Mouse (Mus musculus) common myeloid progenitor, adult 5-6 weeks (primary cell): ENCODE results near the gene Chuk. TPM values are rescaled to one million over a fixed set of nuclear protein-coding genes. Genes with fewer than 3 reads are reported as not detected.
"Not testable (repeated sequence)": the region's sequence is repeated elsewhere in the genome, so short reads cannot be mapped to it uniquely, and the experiment has no call there.

ENCODE experiments used
- ATAC-seq: replicated peaks from 2 replicates; pipeline ENCODE4 v1.8.0; 2016; ENCODE audit warnings: low read depth, mild to moderate bottlenecking, moderate TSS enrichment, inconsistent platforms; ENCODE audit not compliant: poor library complexity, severe bottlenecking
- total RNA-seq: library from RNA; stranded (forward); fragments of 200-1000, 187-1606 nt; gene quantifications from 2 replicates; pipeline ENCODE4 v1.2.3, GENCODE M21; 2017

Gene Chuk
- 55.9 and 60.6 TPM in 2 replicates for total RNA-seq

GRCm38 (mm10) chr19:44106831-44107660 lies at the start of gene Chuk:
Chuk (minus strand) TSS chr19:44107480.
- peak; percentile 96 for ATAC-seq

DNA sequence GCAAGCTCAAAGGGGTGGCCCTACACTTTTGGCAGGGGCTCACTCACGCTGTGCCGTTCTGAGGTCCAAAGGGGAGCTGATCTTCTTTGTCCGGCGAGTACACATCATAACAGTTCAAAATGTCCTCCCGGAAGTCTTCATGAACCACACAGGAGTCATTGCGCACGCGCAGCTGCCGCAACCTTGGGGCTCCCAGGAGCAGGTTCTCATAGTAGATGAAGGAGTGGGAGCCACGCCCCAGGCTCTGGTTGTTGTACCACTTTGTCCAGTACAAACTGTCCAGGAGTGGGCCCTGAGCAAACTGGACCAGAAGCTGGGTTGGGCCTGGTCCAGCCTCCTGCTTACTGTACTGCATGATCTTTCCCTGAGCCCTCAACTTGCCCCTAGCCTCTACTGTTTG lies 49.7 kb upstream of the Chuk start:
- ATAC-seq: no peak

DNA sequence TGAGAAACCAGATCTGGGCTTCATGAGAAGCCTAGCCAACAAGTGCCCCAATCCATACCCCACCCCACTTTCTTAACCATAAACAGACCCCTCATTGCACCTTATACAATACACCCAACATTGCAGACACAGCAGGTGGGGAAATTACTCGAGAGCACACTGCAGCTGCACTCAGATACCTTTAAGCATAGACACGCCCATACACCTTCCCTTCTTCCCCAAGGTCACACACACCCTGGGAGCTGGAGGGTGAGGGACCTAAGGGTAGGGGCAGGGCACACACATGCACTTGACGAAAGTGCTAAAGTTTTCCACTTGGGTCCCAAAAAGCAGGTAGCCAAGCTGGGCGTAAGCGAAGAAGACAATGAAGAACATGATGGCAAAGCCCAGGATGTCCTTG lies 46.5 kb upstream of the Chuk start:
- no peak for ATAC-seq

- no peak for ATAC-seq
These were observed 41.7 kb upstream of the Chuk start for GRCm38 (mm10) chr19:44148991-44149390.

DNA sequence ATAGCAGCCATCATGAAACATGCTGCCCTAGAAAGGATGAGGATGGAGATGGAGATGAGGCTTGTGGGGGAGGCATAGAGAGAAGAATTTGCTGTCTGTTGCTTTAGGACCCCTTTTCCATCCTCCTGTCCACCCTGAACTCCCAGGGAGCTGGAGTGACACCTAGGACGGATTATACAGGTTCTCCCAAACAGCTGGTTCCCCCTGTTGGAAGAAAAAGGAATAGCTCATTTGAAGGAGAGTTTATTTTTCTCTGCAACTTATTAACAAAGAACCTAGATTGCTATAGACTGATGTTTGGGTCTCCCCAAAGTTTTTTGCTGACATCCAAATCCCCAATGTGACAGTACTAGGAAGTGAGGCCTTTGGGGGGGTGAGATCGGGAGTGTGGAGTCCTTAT lies 41.1 kb upstream of the Chuk start:
- no peak for ATAC-seq

DNA sequence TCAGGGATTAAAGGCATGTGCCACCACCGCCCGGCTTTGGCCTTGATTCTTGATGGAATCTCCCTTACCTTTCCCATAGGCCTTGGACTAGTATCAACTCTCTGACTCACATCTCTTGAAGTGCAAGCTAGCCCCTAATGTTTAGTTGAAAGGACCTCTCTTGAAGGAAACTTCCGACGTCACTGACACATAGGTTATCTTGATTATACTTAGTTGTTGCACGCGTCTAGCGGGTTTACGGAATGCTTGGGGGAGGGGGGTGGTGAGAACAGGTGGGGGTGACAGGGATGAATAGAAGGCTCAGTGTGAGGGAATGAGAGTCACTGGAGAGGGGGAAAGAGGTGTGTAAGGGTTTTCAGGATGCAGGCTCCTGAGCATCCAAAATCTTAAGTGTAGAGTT lies 39.7 kb upstream of the Chuk start:
- no peak for ATAC-seq

DNA sequence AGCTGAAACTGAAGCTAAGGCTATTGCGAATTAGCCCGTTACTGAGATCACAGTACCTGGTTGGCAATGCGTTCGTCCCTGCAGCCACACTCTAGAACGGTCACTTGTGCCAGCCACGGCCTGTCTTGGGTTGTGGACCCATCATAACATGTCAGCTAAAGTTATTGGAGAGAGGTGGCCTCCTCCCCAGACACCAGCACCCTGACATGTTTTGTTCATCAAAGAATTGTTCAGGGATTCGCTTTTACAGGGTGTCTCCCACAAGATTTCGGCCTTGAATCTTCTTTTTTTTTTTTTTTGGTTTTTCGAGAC lies 39.2 kb upstream of the Chuk start:
- ATAC-seq: 0 out of 2 replicates have a peak, but pooled peaks have one; percentile 10

DNA sequence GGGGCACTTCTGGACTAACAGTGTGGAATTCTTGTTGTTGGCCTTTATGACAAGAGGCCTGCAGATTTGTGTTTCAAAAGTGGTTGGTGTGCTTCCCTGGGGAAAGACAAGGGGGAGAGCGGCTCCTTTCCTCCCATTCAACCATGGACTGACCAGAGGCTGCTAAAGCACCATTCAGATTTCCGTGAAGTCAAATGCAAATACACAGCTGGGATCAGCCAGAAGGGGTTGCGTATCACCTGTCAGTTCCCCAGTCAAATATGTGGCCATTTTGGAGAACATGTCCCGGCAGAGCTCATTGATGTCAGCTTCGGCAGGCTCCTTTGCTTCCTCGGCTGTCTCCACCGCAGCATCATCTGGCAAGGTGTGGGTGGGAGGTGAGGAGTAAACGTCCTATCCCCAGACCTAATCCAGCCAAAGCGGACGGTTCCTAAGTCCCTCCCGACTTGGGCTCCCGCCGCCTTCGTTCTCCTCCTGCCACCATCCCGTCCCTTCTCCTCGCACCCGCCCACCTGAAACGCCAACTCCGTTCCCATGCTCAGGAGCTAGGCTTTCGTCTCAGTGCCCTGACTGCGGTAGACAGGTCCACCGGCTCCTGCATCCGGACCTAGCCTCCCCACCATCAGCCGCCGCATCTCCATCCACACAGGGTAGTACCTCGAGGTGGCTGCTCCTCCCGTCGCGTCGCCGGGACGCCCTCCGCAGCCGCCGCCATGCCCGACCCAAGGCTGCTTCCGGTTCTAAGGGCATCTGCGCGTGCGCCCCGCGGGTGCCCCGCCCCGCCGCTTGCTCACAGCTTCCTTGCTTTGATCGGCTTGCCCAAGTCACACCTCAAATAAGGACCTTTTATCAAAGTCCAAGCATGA lies 38.7 kb upstream of the Chuk start, which contains the start of gene Bloc1s2:
TSS of gene Bloc1s2 (minus strand) at position 745 of the 866 bp plus-strand sequence.
- ATAC-seq: peak; percentile 82

- peak; percentile 67 for ATAC-seq
These were observed 37.1 kb upstream of the Chuk start for GRCm38 (mm10) chr19:44144366-44144765.

DNA sequence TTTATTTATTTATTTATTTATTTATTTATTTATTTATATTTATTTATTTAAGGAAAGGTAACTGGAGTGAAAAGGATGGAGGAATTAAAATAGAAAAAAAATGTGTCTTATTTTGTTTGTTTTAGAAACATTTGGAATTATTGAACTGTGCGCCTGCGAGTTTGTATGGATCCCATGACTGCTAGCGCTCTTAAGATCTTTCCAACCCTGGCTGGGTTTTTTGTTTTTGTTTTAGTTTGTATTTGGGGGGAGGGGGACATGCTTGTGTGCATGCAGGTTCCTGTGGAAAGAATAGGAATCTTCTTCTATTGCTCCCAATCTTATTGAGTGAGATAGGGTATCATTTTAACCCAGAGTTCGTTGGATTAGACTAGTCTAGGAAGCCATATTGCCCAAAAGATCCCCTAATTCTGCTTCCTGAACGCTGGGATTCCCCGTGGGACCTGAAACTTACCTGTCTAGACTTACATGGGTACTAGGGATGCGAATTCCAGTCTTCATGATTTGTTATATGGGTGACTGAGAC lies 28.7 kb upstream of the Chuk start:
- ATAC-seq: no peak

DNA sequence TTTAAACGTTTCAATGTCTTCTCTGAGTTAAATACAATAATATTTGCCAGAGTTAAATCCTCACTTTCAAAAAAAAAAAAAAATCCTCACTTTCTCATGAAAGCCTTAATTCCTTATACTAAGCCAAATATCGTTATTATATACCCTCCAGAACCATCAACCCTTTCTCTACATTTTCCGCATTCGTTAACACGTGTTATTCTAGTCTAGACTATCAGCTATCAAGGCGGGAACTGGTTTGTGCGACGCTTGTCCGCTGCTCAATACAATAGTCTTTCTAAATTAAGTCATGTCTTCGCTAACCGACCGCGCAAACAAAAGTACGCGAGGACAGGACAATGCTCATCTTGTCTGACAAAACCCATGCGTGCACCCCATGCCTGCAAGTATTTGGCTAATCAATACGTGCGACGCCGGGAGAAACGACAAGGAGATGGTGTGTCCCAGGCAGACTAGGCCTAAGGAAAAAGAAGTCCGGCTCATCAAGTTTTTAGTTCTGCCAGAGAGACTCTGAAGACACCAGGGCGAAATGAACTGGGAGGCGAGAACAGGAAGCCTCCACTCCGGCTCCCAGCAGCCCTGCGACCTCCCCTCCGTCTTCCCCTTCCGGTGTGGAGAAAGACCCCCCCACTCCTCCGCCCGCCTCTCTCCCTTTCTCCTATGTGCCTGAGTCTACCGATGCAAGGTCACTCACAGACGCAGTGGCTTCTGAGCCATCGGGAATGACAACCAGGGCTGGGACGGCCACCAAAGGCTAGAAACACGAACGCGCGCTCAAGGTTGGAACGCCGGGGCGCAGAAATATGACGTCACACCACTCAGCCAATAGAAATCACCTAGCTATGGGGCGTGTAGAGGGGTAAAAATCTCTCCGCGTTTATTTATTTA lies 28.0 kb upstream of the Chuk start, which contains the start of gene Cwf19l1:
TSS of gene Cwf19l1 (minus strand) at position 805 of the 888 bp plus-strand sequence.
- peak; percentile 90 for ATAC-seq

GRCm38 (mm10) chr19:44132917-44133316 lies 25.6 kb upstream of the Chuk start:
- no peak for ATAC-seq

DNA sequence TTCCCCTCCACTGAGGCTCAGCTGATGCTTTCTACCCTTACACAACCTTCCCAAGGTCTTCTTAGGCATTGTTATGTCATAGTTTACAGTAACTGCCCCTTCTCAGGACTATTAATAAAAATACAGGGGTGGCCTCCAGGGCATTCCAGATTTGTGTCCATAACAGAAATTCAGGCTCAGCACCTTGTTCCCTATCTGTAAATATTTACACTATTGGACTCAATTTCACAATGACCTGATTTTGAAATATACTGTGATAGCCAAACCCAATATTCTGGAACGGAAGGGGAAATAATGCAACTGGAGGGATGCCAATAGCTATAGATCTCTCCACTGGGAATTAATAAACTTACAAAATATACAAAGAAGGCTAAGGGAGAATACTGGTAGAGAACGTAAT lies 21.3 kb upstream of the Chuk start:
- ATAC-seq: no peak

- no peak for ATAC-seq
These were observed 20.6 kb upstream of the Chuk start for GRCm38 (mm10) chr19:44127729-44128497.

DNA sequence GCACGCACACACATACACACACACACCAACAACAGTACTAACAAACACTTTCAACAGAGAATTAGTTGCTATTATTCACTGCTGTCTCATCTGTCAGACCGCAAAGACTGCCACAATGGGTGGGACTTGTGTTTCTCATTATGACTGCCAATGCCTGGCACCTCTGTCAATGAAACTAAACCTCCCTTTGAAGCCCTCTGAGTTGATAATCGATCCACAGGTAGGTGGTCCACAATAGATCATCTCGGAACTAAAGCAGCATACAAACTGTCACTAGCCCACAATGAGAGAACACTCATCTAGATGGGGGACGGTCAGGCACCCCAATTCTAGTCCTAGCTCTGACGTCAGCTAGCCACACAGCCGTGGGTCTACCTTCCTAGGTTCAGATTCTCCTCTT lies 13.9 kb upstream of the Chuk start:
- no peak for ATAC-seq

DNA sequence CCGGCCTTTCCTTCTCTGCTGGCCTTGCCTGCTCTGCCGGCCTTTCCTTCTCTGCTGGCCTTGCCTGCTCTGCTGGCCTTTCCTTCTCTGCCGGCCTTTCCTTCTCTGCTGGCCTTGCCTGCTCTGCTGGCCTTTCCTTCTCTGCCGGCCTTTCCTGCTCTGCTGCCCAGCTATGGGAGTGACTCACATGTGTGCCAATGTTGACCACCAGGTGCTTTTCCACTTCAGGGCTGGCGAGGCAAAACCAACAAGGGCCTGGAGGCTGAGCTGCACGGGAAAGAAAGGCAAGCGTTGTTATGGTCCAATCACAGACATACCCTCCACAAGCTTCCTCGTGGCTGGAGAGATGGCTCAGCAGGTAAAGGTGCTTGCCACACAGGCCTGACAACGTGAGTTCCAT lies 13.4 kb upstream of the Chuk start:
- not testable (repeated sequence) for ATAC-seq

- no peak for ATAC-seq
These were observed 10.5 kb upstream of the Chuk start for GRCm38 (mm10) chr19:44117793-44118192.

- 0 out of 2 replicates have a peak, but pooled peaks have one; percentile 21 for ATAC-seq
These were observed 4.4 kb upstream of the Chuk start for GRCm38 (mm10) chr19:44111706-44112105.

GRCm38 (mm10) chr19:44110356-44110755 lies 3.1 kb upstream of the Chuk start:
- ATAC-seq: no peak
